Comparison of ENCODE assay signal across 8 mouse cellular contexts in the genomic region with DNA sequence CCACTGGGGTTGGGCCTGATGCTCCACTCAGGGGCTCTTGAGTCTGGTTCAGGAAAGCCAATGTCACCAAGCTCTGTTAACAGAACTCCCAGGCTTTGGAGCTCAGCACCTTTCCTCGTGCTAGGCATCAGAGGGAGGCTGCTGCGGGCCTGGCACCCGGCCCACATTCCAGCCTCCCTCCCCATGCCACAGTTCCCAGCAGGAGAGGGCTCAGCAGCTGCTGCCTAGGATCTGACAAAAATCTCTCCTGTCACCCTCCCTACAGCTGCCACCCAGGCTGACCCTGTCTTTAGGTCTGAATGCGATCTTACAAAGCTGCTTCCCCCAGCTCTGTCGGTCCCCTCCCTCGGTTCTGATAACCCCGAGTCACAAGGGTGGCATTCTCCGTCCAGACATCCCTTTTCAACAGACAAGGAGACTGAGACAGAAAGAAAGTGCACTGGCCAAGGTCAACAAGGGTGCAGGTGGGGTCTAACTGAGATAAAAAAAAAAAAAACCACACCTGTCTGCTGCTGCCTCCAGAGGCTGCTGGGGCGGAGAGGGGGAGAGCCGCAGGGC. TPM values are rescaled to one million over a fixed set of nuclear protein-coding genes. Genes with fewer than 3 reads are reported as not detected.
DNase-seq lines count a peak whose midpoint lies in the region; ATAC-seq lines count a peak whose summit lies in the region.

No protein-coding gene starts in this region.

- no peak for ATAC-seq in kidney, embryonic 14.5 days (ENCODE audit: low FRiP score, low TSS enrichment)
- peak; percentile 75 for ATAC-seq in forebrain, embryonic 12.5 days (ENCODE audit: low FRiP score)
- 0 out of 2 replicates have a peak, but pooled peaks have one; percentile 11 for ATAC-seq in intestine, embryonic 14.5 days (replicated peaks; ENCODE audit: low FRiP score, low TSS enrichment, low read depth)

- H3K9me3 ChIP-seq in kidney, embryonic 14.5 days (ENCODE audit: control insufficient read depth, low read length) = no peaks in the 10 kb centered on the region
- H3K9me3 ChIP-seq in forebrain, embryonic 12.5 days = no peaks in the 10 kb centered on the region
- no peaks in the 10 kb centered on the region for H3K9me3 ChIP-seq in intestine, embryonic 14.5 days (ENCODE audit: control insufficient read depth, low read length)

- no peak overlapping the region for H3K4me2 ChIP-seq in kidney, embryonic 14.5 days (replicated peaks; ENCODE audit: low read depth, low read length)
- H3K4me2 ChIP-seq in forebrain, embryonic 12.5 days = peak overlapping the region; percentile 5; the same call in 1 of the 2 replicates
- no peak overlapping the region for H3K4me2 ChIP-seq in intestine, embryonic 14.5 days (ENCODE audit: low read length)

- no peaks in the 10 kb centered on the region for H3K36me3 ChIP-seq in kidney, embryonic 14.5 days (ENCODE audit: control insufficient read depth, insufficient read depth, low read length)
- peaks cover 8% of the 10 kb centered on the region for H3K36me3 ChIP-seq in forebrain, embryonic 12.5 days (replicated peaks)
- peaks cover 26% of the 10 kb centered on the region for H3K36me3 ChIP-seq in intestine, embryonic 14.5 days (ENCODE audit: control insufficient read depth, insufficient read depth, low read length)

- H3K9ac ChIP-seq in kidney, embryonic 14.5 days (ENCODE audit: low read depth, low read length) = no peak overlapping the region; the same call in 1 of the 2 replicates
- H3K9ac ChIP-seq in forebrain, embryonic 12.5 days = peak overlapping the region; percentile 2; the same call in 1 of the 2 replicates
- H3K9ac ChIP-seq in intestine, embryonic 14.5 days (ENCODE audit: low read length) = no peak overlapping the region

- no peak overlapping the region; the same call in 1 of the 2 replicates for H3K27ac ChIP-seq in kidney, embryonic 14.5 days (ENCODE audit: low read depth, low read length)
- peak overlapping the region; percentile 84 for H3K27ac ChIP-seq in forebrain, embryonic 12.5 days
- H3K27ac ChIP-seq in intestine, embryonic 14.5 days (ENCODE audit: low read depth) = no peak overlapping the region; the same call in 1 of the 2 replicates

- H3K4me3 ChIP-seq in kidney, embryonic 14.5 days (ENCODE audit: low read length) = no peak overlapping the region
- no peak overlapping the region for H3K4me3 ChIP-seq in forebrain, embryonic 12.5 days (replicated peaks)
- H3K4me3 ChIP-seq in intestine, embryonic 14.5 days (ENCODE audit: low read depth, low read length) = no peak overlapping the region

- no peaks in the 10 kb centered on the region for H3K27me3 ChIP-seq in kidney, embryonic 14.5 days (ENCODE audit: control insufficient read depth, insufficient read depth, low read length)
- H3K27me3 ChIP-seq in forebrain, embryonic 12.5 days = no peaks in the 10 kb centered on the region
- H3K27me3 ChIP-seq in intestine, embryonic 14.5 days (replicated peaks; ENCODE audit: control insufficient read depth, insufficient read depth, low read length) = no peaks in the 10 kb centered on the region

- peaks cover 10% of the 10 kb centered on the region for H3K4me1 ChIP-seq in kidney, embryonic 14.5 days (ENCODE audit: control insufficient read depth, insufficient read depth, low read length)
- H3K4me1 ChIP-seq in forebrain, embryonic 12.5 days = peaks cover 46% of the 10 kb centered on the region
- H3K4me1 ChIP-seq in intestine, embryonic 14.5 days (replicated peaks; ENCODE audit: control insufficient read depth, insufficient read depth, low read length) = peaks cover 35% of the 10 kb centered on the region

- peak; percentile 69 for DNase-seq in kidney, adult 11 months
- DNase-seq in intestine, embryonic 14.5 days (ENCODE audit: low spot score) = no peak
- peak; percentile 59 for DNase-seq in lung, postnatal 14 days
- no peak for DNase-seq in embryo, embryonic 10.5 days (ENCODE audit: low spot score)
- no peak for DNase-seq in right cerebral cortex, postnatal 14 days
- no peak for DNase-seq in left cerebral cortex, adult 9 months (ENCODE audit: low spot score in 2 of 2)

- WGBS in kidney, embryonic 14.5 days = 42% methylated on average over 10 of the region's 10 CpGs
- WGBS in forebrain, embryonic 12.5 days = 21% methylated on average over 10 of the region's 10 CpGs
- 32% methylated on average over 10 of the region's 10 CpGs for WGBS in intestine, embryonic 14.5 days

RNA-seq across cellular contexts. Expression of gene Efhd2, which starts 7.7 kb away (rescaled TPM):
- polyA plus RNA-seq in kidney, embryonic 14.5 days (2014; fragmentation: Nextera tagmentation; extraction: Ambion mirVana) = 29.5 and 30.3 TPM in 2 replicates
- polyA plus RNA-seq in forebrain, embryonic 12.5 days (2016; fragmentation: Nextera tagmentation; extraction: Ambion mirVana) = 75.3 and 90.6 TPM in 2 replicates
- polyA plus RNA-seq in intestine, embryonic 14.5 days (2014; fragmentation: Nextera tagmentation; extraction: Ambion mirVana) = 59.4 and 75.6 TPM in 2 replicates

RNA-seq across cellular contexts. Expression of gene Ctrc, which starts 20.9 kb away (rescaled TPM):
- polyA plus RNA-seq in kidney, embryonic 14.5 days (2014; fragmentation: Nextera tagmentation; extraction: Ambion mirVana) = not detected in 2 replicates
- not detected in 2 replicates for polyA plus RNA-seq in forebrain, embryonic 12.5 days (2016; fragmentation: Nextera tagmentation; extraction: Ambion mirVana)
- polyA plus RNA-seq in intestine, embryonic 14.5 days (2014; fragmentation: Nextera tagmentation; extraction: Ambion mirVana) = not detected in 2 replicates

RNA-seq across cellular contexts. Expression of gene Cela2a, which starts 41.1 kb away (rescaled TPM):
- not detected in 2 replicates for polyA plus RNA-seq in kidney, embryonic 14.5 days (2014; fragmentation: Nextera tagmentation; extraction: Ambion mirVana)
- not detected in 2 replicates for polyA plus RNA-seq in forebrain, embryonic 12.5 days (2016; fragmentation: Nextera tagmentation; extraction: Ambion mirVana)
- polyA plus RNA-seq in intestine, embryonic 14.5 days (2014; fragmentation: Nextera tagmentation; extraction: Ambion mirVana) = 6.9 TPM in 1 of 2 replicates, not detected in the other

Comparison
In these comparisons a context has a peak if more than half of its experiments do, and no peak if none do; other contexts are left out.
1. DNase-seq: peak in kidney, adult 11 months (single experiment) and lung, postnatal 14 days (single experiment); none in intestine, embryonic 14.5 days (single experiment), embryo, embryonic 10.5 days (single experiment), right cerebral cortex, postnatal 14 days (single experiment) and left cerebral cortex, adult 9 months (0 of 2).